Mouse (Mus musculus) G1E (cell line): ENCODE measurements at regions not wholly inside any gene's neighbourhood (a gene's known extent, or its start where the extent isn't known, plus 50 kb on each side); places are given as distances from the start of the nearest gene placed in this dataset.

ENCODE experiments used
- CTCF ChIP-seq: IDR thresholded peaks from 2 replicates; pipeline ENCODE4 v1.5.1; 2012; ENCODE audit warnings: low read depth, low read length, inconsistent platforms, mixed read lengths
- GATA1 ChIP-seq: IDR thresholded peaks from 2 replicates; pipeline ENCODE4 v1.6.1; 2012; ENCODE audit warnings: borderline replicate concordance, low read length, inconsistent platforms, mixed read lengths

GRCm38 (mm10) chr3:100736539-100736938 lies 51.2 kb upstream of the Man1a2 start:
- TF ChIP-seq CTCF (no peak), GATA1 (no peak)
